Mouse (Mus musculus) MEL (cell line): ENCODE results near the gene Ctdsp1. TPM values are rescaled to one million over a fixed set of nuclear protein-coding genes. Genes with fewer than 3 reads are reported as not detected.

ENCODE experiments used
- DNase-seq: peaks from one replicate; pipeline ENCODE4 v3.0.0; 2011; ENCODE audit warnings: low read depth, low spot score
- H3K27ac ChIP-seq: 2 replicates; pipeline ENCODE4 v1.5.1; 2012; ENCODE audit warnings: low read depth, mild to moderate bottlenecking, control low read depth, low read length, moderate library complexity; ENCODE audit not compliant: control insufficient read depth
- H3K27me3 ChIP-seq, 2 experiments: fragments of 150-350 bp in 1 of 2; sonication (generic) in 1 of 2; 2 replicates each; pipeline ENCODE4 v1.6.1; 2012; ENCODE audit warnings: low read length in 2 of 2, mild to moderate bottlenecking in 2 of 2, improper control_type of control experiment in 1 of 2, moderate library complexity in 1 of 2; ENCODE audit not compliant: insufficient read depth in 2 of 2, control insufficient read depth in 1 of 2
- H3K36me3 ChIP-seq, 2 experiments: 2 replicates each; pipeline ENCODE4 v1.6.1; 2012 to 2014; ENCODE audit warnings: low read length in 2 of 2, improper control_type of control experiment in 1 of 2, inconsistent platforms in 1 of 2, mild to moderate bottlenecking in 1 of 2; ENCODE audit not compliant: insufficient read depth in 2 of 2, control insufficient read depth in 1 of 2
- H3K4me1 ChIP-seq, 2 experiments: fragments of 150-350 bp in 1 of 2; sonication (generic) in 1 of 2; 2 replicates each; pipeline ENCODE4 v1.6.1; 2012; ENCODE audit warnings: low read length in 2 of 2, improper control_type of control experiment in 1 of 2, mild to moderate bottlenecking in 1 of 2; ENCODE audit not compliant: insufficient read depth in 2 of 2, control insufficient read depth in 1 of 2
- H3K4me3 ChIP-seq, 2 experiments: fragments of 150-350 bp in 1 of 2; sonication (generic) in 1 of 2; 2 replicates each; pipeline ENCODE4 v1.5.1; 2012; ENCODE audit warnings: low read depth in 2 of 2, low read length in 2 of 2, mild to moderate bottlenecking in 2 of 2, moderate library complexity in 2 of 2, control low read depth in 1 of 2, improper control_type of control experiment in 1 of 2; ENCODE audit not compliant: control insufficient read depth in 1 of 2, insufficient read depth in 1 of 2
- H3K79me2 ChIP-seq: 2 replicates; pipeline ENCODE4 v1.6.1; 2012; ENCODE audit warnings: mild to moderate bottlenecking, low read length, moderate library complexity; ENCODE audit not compliant: control insufficient read depth, poor library complexity, insufficient read depth
- H3K9ac ChIP-seq: 2 replicates; pipeline ENCODE4 v1.6.1; 2012; ENCODE audit warnings: low read depth, mild to moderate bottlenecking, control low read depth, low read length, moderate library complexity; ENCODE audit not compliant: control insufficient read depth, poor library complexity, severe bottlenecking
- H3K9me3 ChIP-seq: fragments of 150-350 bp; sonication (generic); replicated peaks from 2 replicates; pipeline ENCODE4 v1.6.1; 2012; ENCODE audit warnings: mild to moderate bottlenecking, low read length, improper control_type of control experiment, moderate library complexity; ENCODE audit not compliant: insufficient read depth
- CHD2 ChIP-seq: IDR thresholded peaks from 2 replicates; pipeline ENCODE4 v1.6.1; 2011; ENCODE audit warnings: low read length, improper control_type of control experiment
- E2F4 ChIP-seq: IDR thresholded peaks from 2 replicates; pipeline ENCODE4 v1.6.1; 2011; ENCODE audit warnings: low read depth, low read length, improper control_type of control experiment, borderline replicate concordance
- ELF1 ChIP-seq: IDR thresholded peaks from 2 replicates; pipeline ENCODE4 v1.6.1; 2014; ENCODE audit warnings: low read depth, mild to moderate bottlenecking, inconsistent platforms, low read length, improper control_type of control experiment, moderate library complexity
- ETS1 ChIP-seq: IDR thresholded peaks from 2 replicates; pipeline ENCODE4 v1.6.1; 2012; ENCODE audit warnings: low read depth, mild to moderate bottlenecking, inconsistent platforms, low read length, improper control_type of control experiment, moderate library complexity
- GABPA ChIP-seq: IDR thresholded peaks from 2 replicates; pipeline ENCODE4 v1.6.1; 2012; ENCODE audit warnings: low read depth, mild to moderate bottlenecking, inconsistent platforms, low read length, improper control_type of control experiment, moderate library complexity
- GATA1 ChIP-seq: IDR thresholded peaks from 2 replicates; pipeline ENCODE4 v1.6.1; 2011; ENCODE audit warnings: low read depth, low read length, improper control_type of control experiment
- JUND ChIP-seq: IDR thresholded peaks from 2 replicates; pipeline ENCODE4 v1.6.1; 2011; ENCODE audit warnings: low read depth, mild to moderate bottlenecking, improper control_type of control experiment, low read length
- MAFK ChIP-seq: IDR thresholded peaks from 2 replicates; pipeline ENCODE4 v1.6.1; 2011; ENCODE audit warnings: low read depth, mild to moderate bottlenecking, low read length, improper control_type of control experiment, borderline replicate concordance
- MAZ ChIP-seq: IDR thresholded peaks from 2 replicates; pipeline ENCODE4 v1.6.1; 2012; ENCODE audit warnings: low read depth, mild to moderate bottlenecking, inconsistent platforms, low read length, improper control_type of control experiment
- NRF1 ChIP-seq: IDR thresholded peaks from 2 replicates; pipeline ENCODE4 v1.6.1; 2014; ENCODE audit warnings: low read depth, mild to moderate bottlenecking, inconsistent platforms, low read length, improper control_type of control experiment, moderate library complexity; ENCODE audit not compliant: poor library complexity, insufficient read depth, severe bottlenecking
- POLR2A ChIP-seq, 2 experiments: IDR thresholded peaks; 2 replicates each; pipeline ENCODE4 v1.6.1; 2011 to 2012; ENCODE audit warnings: low read length in 2 of 2, mild to moderate bottlenecking in 2 of 2, control low read depth in 1 of 2, improper control_type of control experiment in 1 of 2, low read depth in 1 of 2, moderate library complexity in 1 of 2; ENCODE audit not compliant: control insufficient read depth in 1 of 2, insufficient read depth in 1 of 2, poor library complexity in 1 of 2
- POLR2AphosphoS2 ChIP-seq: IDR thresholded peaks from 2 replicates; pipeline ENCODE4 v1.6.1; 2011; ENCODE audit warnings: low read length, improper control_type of control experiment
- POLR2AphosphoS5 ChIP-seq: IDR thresholded peaks from 2 replicates; pipeline ENCODE4 v1.6.1; 2012; ENCODE audit warnings: low read depth, borderline replicate concordance, mild to moderate bottlenecking, inconsistent platforms, low read length, moderate library complexity, mixed read lengths
- RAD21 ChIP-seq: IDR thresholded peaks from 2 replicates; pipeline ENCODE4 v1.6.1; 2011; ENCODE audit warnings: mild to moderate bottlenecking, low read depth, low read length, improper control_type of control experiment
- SMC3 ChIP-seq: IDR thresholded peaks from 2 replicates; pipeline ENCODE4 v1.6.1; 2011; ENCODE audit warnings: low read depth, low read length, improper control_type of control experiment
- USF2 ChIP-seq, 2 experiments: IDR thresholded peaks; 2 replicates each; pipeline ENCODE4 v1.6.1; 2011 to 2012; ENCODE audit warnings: improper control_type of control experiment in 2 of 2, low read length in 2 of 2, borderline replicate concordance in 1 of 2, inconsistent platforms in 1 of 2, low read depth in 1 of 2, mild to moderate bottlenecking in 1 of 2; ENCODE audit not compliant: insufficient read depth in 1 of 2
- ZC3H11A ChIP-seq: IDR thresholded peaks from 2 replicates; pipeline ENCODE4 v1.6.1; 2012; ENCODE audit warnings: low read depth, mild to moderate bottlenecking, inconsistent platforms, low read length, improper control_type of control experiment
- ZKSCAN1 ChIP-seq: IDR thresholded peaks from 2 replicates; pipeline ENCODE4 v1.6.1; 2012; ENCODE audit warnings: low read depth, mild to moderate bottlenecking, inconsistent platforms, low read length, improper control_type of control experiment, moderate library complexity
- ZMIZ1 ChIP-seq: IDR thresholded peaks from 2 replicates; pipeline ENCODE4 v1.6.1; 2012; ENCODE audit warnings: low read depth, mild to moderate bottlenecking, inconsistent platforms, low read length, improper control_type of control experiment, moderate library complexity
- ZNF384 ChIP-seq: IDR thresholded peaks from 2 replicates; pipeline ENCODE4 v1.6.1; 2012; ENCODE audit warnings: low read depth, mild to moderate bottlenecking, inconsistent platforms, low read length, improper control_type of control experiment
- polyA plus RNA-seq, 2 experiments: library from polyadenylated mRNA; stranded (reverse) in 1 of 2; unstranded in 1 of 2; fragments of >175 nt in 1 of 2; fragments of >200 nt in 1 of 2; gene quantifications; 2 replicates each; pipeline versions ENCODE4 v1.2.1 to v1.2.4; 2012; ENCODE audit warnings: low replicate concordance in 2 of 2, low read depth in 1 of 2; ENCODE audit not compliant: insufficient read length in 2 of 2, insufficient read depth in 1 of 2, missing spikeins in 1 of 2
- total RNA-seq: library from RNA; depleted of rRNA; stranded (reverse); fragments of 300-350 nt; gene quantifications from 2 replicates; pipeline ENCODE4 v1.2.3, GENCODE M21; 2012

Gene Ctdsp1
- total and polyA plus RNA-seq, 3 experiments: 18.0 to 69.8 TPM; not detected in 1

DNA sequence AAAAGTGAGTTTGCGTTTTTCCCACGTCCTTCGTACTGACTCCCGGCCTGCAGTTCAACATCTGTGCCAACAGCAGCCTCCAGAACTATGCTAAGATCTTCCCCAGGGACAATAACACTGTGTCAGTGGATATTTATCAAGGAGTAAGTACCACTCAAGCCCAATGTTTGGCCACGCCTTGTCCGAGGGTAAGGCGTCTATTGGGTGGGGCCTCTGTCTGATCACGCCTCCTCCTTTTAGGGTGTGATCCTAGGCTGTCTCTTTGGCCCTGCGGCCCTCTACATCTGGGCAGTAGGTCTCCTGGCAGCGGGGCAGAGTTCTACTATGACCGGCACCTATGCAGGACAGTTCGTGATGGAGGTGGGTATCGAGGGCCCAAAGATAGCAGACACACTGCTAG lies 7.9 kb upstream of the Ctdsp1 start:
- H3K4me3 ChIP-seq: no peak overlapping the region
- peaks cover 0 to 5% of the 10 kb centered on the region in 2 experiments; a peak in 2 of 4 replicates for H3K36me3 ChIP-seq
- H3K4me1 ChIP-seq: peaks cover 0 to 18% of the 10 kb centered on the region in 2 experiments; a peak in 3 of 4 replicates
- H3K27me3 ChIP-seq: no peaks in the 10 kb centered on the region
- H3K9me3 ChIP-seq: no peaks in the 10 kb centered on the region
- no peak overlapping the region for H3K9ac ChIP-seq
- DNase-seq: no peak
- H3K27ac ChIP-seq: no peak overlapping the region
- H3K79me2 ChIP-seq: no peaks in the 10 kb centered on the region; the same call in 1 of the 2 replicates
- TF ChIP-seq MAZ (no peak), ZC3H11A (no peak), E2F4 (no peak), ZNF384 (no peak), POLR2AphosphoS2 (no peak), GATA1 (no peak), ZMIZ1 (no peak), ZKSCAN1 (no peak), SMC3 (no peak), POLR2A (IDR thresholded peaks at IDR 0.05; ENCODE audit: control insufficient read depth in 1 of 2, insufficient read depth in 1 of 2, low read depth in 1 of 2, low read length in 2 of 2, poor library complexity in 1 of 2) (no peak), CHD2 (no peak)

DNA sequence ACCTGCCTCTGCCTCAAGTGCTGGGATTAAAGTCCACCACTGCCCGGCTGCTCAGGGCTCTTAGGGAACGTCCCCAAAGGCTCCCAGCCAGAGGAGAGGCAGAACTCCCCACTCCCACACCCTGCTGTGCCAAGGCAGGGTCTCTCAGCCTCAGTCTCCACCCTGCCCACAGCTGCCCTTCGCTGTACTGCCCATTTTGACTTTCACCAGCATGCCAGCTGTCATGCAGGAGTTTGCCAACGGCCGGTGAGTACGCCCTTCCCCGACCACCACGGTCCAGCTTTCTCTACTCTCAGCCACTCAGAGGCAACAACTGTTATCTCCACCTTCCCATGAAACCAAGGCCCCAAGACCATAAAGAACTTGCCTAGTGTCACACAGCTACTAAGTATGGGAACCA lies 6.8 kb upstream of the Ctdsp1 start:
- H3K9me3 ChIP-seq: no peaks in the 10 kb centered on the region
- TF ChIP-seq POLR2AphosphoS5 (no peak), MAFK (no peak), GABPA (no peak), USF2 (IDR thresholded peaks at IDR 0.05; ENCODE audit: borderline replicate concordance in 1 of 2, insufficient read depth in 1 of 2, low read depth in 1 of 2, low read length in 2 of 2) (no peak), CHD2 (no peak), ZNF384 (no peak), POLR2A (IDR thresholded peaks at IDR 0.05; ENCODE audit: control insufficient read depth in 1 of 2, insufficient read depth in 1 of 2, low read depth in 1 of 2, low read length in 2 of 2, poor library complexity in 1 of 2) (no peak), POLR2AphosphoS2 (no peak), NRF1 (no peak), RAD21 (no peak), ETS1 (no peak), GATA1 (no peak), ELF1 (no peak), JUND (no peak), E2F4 (no peak)
- TF ChIP-seq, all 39 proteins: peak for 0
- Histone ChIP-seq H3K9ac (no peak overlapping the region), H3K27ac (no peak overlapping the region), H3K79me2 (no peaks in the 10 kb centered on the region; the same call in 1 of the 2 replicates), H3K4me3 (no peak overlapping the region), H3K4me1 (peaks cover 0 to 19% of the 10 kb centered on the region in 2 experiments; a peak in 3 of 4 replicates), H3K36me3 (peaks cover 0 to 9% of the 10 kb centered on the region in 2 experiments; a peak in 2 of 4 replicates), H3K27me3 (no peaks in the 10 kb centered on the region)
- no peak for DNase-seq
